Comparison of ENCODE assay signal across 12 mouse cellular contexts in genomic region chr4:129511413-129512096, GRCm38 (mm10). TPM values are rescaled to one million over a fixed set of nuclear protein-coding genes. Genes with fewer than 3 reads are reported as not detected.
DNase-seq lines count a peak whose midpoint lies in the region; ATAC-seq and TF ChIP-seq lines count a peak whose summit lies in the region.
"Had no signal": no experiment of that assay in that cellular context is flagged by ENCODE, and none has a peak within 500 bp of the region (broad histone marks: within the 10 kb centered on the region; RNA-seq: fewer than 3 reads in every experiment).

No protein-coding gene starts in this region.

- H3K36me3 ChIP-seq in heart, embryonic 10.5 days, result peaks cover 19% of the 10 kb centered on the region
- H3K36me3 ChIP-seq in heart, adult 2 months (ENCODE audit: control insufficient read depth, insufficient read depth, low read length), result no peaks in the 10 kb centered on the region
- peaks cover 14% of the 10 kb centered on the region for H3K36me3 ChIP-seq in hindbrain, embryonic 12.5 days
- peaks cover 2% of the 10 kb centered on the region; the same call in 1 of the 2 replicates for H3K36me3 ChIP-seq in midbrain, postnatal 0 days (ENCODE audit: insufficient read depth, low read length)

- H3K79me2 ChIP-seq in heart, adult 2 months (replicated peaks; ENCODE audit: control insufficient read depth, insufficient read depth, low read length), result no peaks in the 10 kb centered on the region

- no peak for TF ChIP-seq POLR2A in heart, adult 2 months (IDR thresholded peaks at IDR 0.05; ENCODE audit: insufficient read depth, low read depth, low read length)
- no peak for TF ChIP-seq POLR2A in cortical plate, adult 2 months (IDR thresholded peaks at IDR 0.05; ENCODE audit: extremely low read depth, insufficient read depth, low read length)

- no peak for DNase-seq in heart, embryonic 10.5 days (ENCODE audit: low spot score)
- no peak for DNase-seq in heart, adult 2 months
- peak; percentile 48 for DNase-seq in midbrain, postnatal 0 days (ENCODE audit: low spot score)
- no peak for DNase-seq in urinary bladder, adult 18-20 months (ENCODE audit: low spot score in 2 of 2)
- DNase-seq in left cerebral cortex, adult 8-10 months (ENCODE audit: low spot score in 2 of 2), result no peak
- no peak for DNase-seq in natural killer cell, adult 2 months (ENCODE audit: low spot score in 2 of 2)
- DNase-seq: right cerebral cortex, postnatal 25 days had no signal

- peak overlapping the region; percentile 9 for H3K4me2 ChIP-seq in hindbrain, embryonic 12.5 days (replicated peaks)
- no peak overlapping the region for H3K4me2 ChIP-seq in midbrain, postnatal 0 days (ENCODE audit: low read depth, low read length, poor library complexity, severe bottlenecking)
- H3K4me2 ChIP-seq: lung, embryonic 15.5 days had no signal

- 52% methylated on average over 6 of the region's 6 CpGs for WGBS in heart, embryonic 10.5 days
- WGBS in heart, adult 2 months, result 69% methylated on average over 6 of the region's 6 CpGs
- 15% methylated on average over 6 of the region's 6 CpGs for WGBS in hindbrain, embryonic 12.5 days
- 21% methylated on average over 6 of the region's 6 CpGs for WGBS in midbrain, postnatal 0 days

- no peak; the same call in 1 of the 2 replicates for ATAC-seq in hindbrain, embryonic 12.5 days (ENCODE audit: low FRiP score)
- ATAC-seq in midbrain, postnatal 0 days (ENCODE audit: low FRiP score), result no peak
- ATAC-seq: intestine, postnatal 0 days had no signal

- peak overlapping the region; percentile 42 for H3K27ac ChIP-seq in heart, embryonic 10.5 days
- H3K27ac ChIP-seq in heart, adult 2 months, result no peak overlapping the region
- peak overlapping the region; percentile 75 for H3K27ac ChIP-seq in cortical plate, adult 2 months (ENCODE audit: insufficient read depth, low read length)
- H3K27ac ChIP-seq in hindbrain, embryonic 12.5 days, result peak overlapping the region; percentile 82
- no peak overlapping the region for H3K27ac ChIP-seq in midbrain, postnatal 0 days (ENCODE audit: low read depth, low read length)
- H3K27ac ChIP-seq: lung, embryonic 15.5 days had no signal

- H3K9me3 ChIP-seq in heart, embryonic 10.5 days, result no peaks in the 10 kb centered on the region
- H3K9me3 ChIP-seq in hindbrain, embryonic 12.5 days (replicated peaks), result no peaks in the 10 kb centered on the region
- no peaks in the 10 kb centered on the region for H3K9me3 ChIP-seq in midbrain, postnatal 0 days (ENCODE audit: low read length)
- H3K9me3 ChIP-seq: lung, embryonic 15.5 days had no signal

- no peak for TF ChIP-seq CTCF in heart, adult 2 months (IDR thresholded peaks at IDR 0.05)
- TF ChIP-seq CTCF in cortical plate, adult 2 months (IDR thresholded peaks at IDR 0.05; ENCODE audit: extremely low read depth, insufficient read depth, low read length), result no peak
- no peak for TF ChIP-seq CTCF in midbrain, postnatal 0 days (IDR thresholded peaks at IDR 0.05)

- H3K4me1 ChIP-seq in heart, embryonic 10.5 days, result peaks cover 48% of the 10 kb centered on the region
- peaks cover 6% of the 10 kb centered on the region for H3K4me1 ChIP-seq in heart, adult 2 months (ENCODE audit: control insufficient read depth, insufficient read depth, low read length)
- H3K4me1 ChIP-seq in cortical plate, adult 2 months (ENCODE audit: control insufficient read depth, insufficient read depth, low read length), result no peaks in the 10 kb centered on the region
- peaks cover 57% of the 10 kb centered on the region for H3K4me1 ChIP-seq in hindbrain, embryonic 12.5 days
- no peaks in the 10 kb centered on the region; the same call in 1 of the 2 replicates for H3K4me1 ChIP-seq in midbrain, postnatal 0 days (ENCODE audit: insufficient read depth, low read length)

- TF ChIP-seq EP300 in heart, adult 2 months (IDR thresholded peaks at IDR 0.05; ENCODE audit: insufficient read depth, low read depth, low read length), result no peak

- no peaks in the 10 kb centered on the region for H3K27me3 ChIP-seq in heart, embryonic 10.5 days (ENCODE audit: insufficient read depth, poor library complexity, severe bottlenecking)
- no peaks in the 10 kb centered on the region for H3K27me3 ChIP-seq in heart, adult 2 months (ENCODE audit: control insufficient read depth, insufficient read depth, low read length)
- no peaks in the 10 kb centered on the region for H3K27me3 ChIP-seq in hindbrain, embryonic 12.5 days
- H3K27me3 ChIP-seq in midbrain, postnatal 0 days (ENCODE audit: insufficient read depth, low read length), result no peaks in the 10 kb centered on the region
- H3K27me3 ChIP-seq: lung, embryonic 15.5 days had no signal

- no peak overlapping the region for H3K9ac ChIP-seq in heart, adult 2 months (ENCODE audit: low read depth, low read length)
- 0 out of 2 replicates have a peak overlapping the region, but pooled peaks have one; percentile 15 for H3K9ac ChIP-seq in hindbrain, embryonic 12.5 days
- no peak overlapping the region for H3K9ac ChIP-seq in midbrain, postnatal 0 days (replicated peaks; ENCODE audit: low read length, poor library complexity, severe bottlenecking)
- H3K9ac ChIP-seq: lung, embryonic 15.5 days had no signal

- intact Hi-C loops in heart, adult 2 months (cut with DNase I), result no loop called here

- peak overlapping the region; percentile 24; the same call in 1 of the 2 replicates for H3K4me3 ChIP-seq in heart, embryonic 10.5 days
- no peak overlapping the region for H3K4me3 ChIP-seq in heart, adult 2 months
- H3K4me3 ChIP-seq in cortical plate, adult 2 months (ENCODE audit: insufficient read depth, low read length), result no peak overlapping the region
- H3K4me3 ChIP-seq in hindbrain, embryonic 12.5 days, result no peak overlapping the region
- H3K4me3 ChIP-seq in midbrain, postnatal 0 days (ENCODE audit: low read depth, low read length), result no peak overlapping the region
- H3K4me3 ChIP-seq: lung, embryonic 15.5 days had no signal

RNA-seq across cellular contexts. Expression of gene Marcksl1, which starts 1.8 kb away (rescaled TPM):
- polyA plus RNA-seq in heart, embryonic 10.5 days (2016; fragmentation: Nextera tagmentation; extraction: Ambion mirVana), result 535 and 802 TPM in 2 replicates
- total RNA-seq in heart, adult 2 months (2021), result 1 to 10 TPM; 3.5 to 5.1 TPM
- polyA plus RNA-seq in heart, adult 2 months (2012; rRNA removed), result 5.1 and 7.0 TPM in 2 replicates
- polyA plus RNA-seq in cortical plate, adult 2 months (2012; rRNA removed), result 129 and 134 TPM in 2 replicates
- 1,978 and 2,031 TPM in 2 replicates for polyA plus RNA-seq in hindbrain, embryonic 12.5 days (2016; fragmentation: Nextera tagmentation; extraction: Ambion mirVana)
- total RNA-seq in midbrain, postnatal 0 days (2014; rRNA removed), result 1,529 and 1,586 TPM in 2 replicates
- polyA plus RNA-seq in midbrain, postnatal 0 days (2015; fragmentation: Nextera tagmentation; extraction: Ambion mirVana), result 1,678 and 1,776 TPM in 2 replicates
- total RNA-seq in left cerebral cortex, adult 8-10 months (2022), result 10 to 100 TPM; 37.4 to 69.7 (median 61.1) TPM

RNA-seq across cellular contexts. Expression of gene Fam229a, which starts 20.6 kb away (rescaled TPM):
- not detected in 2 replicates for polyA plus RNA-seq in heart, embryonic 10.5 days (2016; fragmentation: Nextera tagmentation; extraction: Ambion mirVana)
- total RNA-seq in heart, adult 2 months (2021), result under 1 TPM in 1 of 2 experiments, not detected in 1; 0.45 TPM
- polyA plus RNA-seq in heart, adult 2 months (2012; rRNA removed), result 0.64 TPM in 1 of 2 replicates, not detected in the other
- polyA plus RNA-seq in cortical plate, adult 2 months (2012; rRNA removed), result 0.79 and 0.88 TPM in 2 replicates
- 0.46 TPM in 1 of 2 replicates, not detected in the other for polyA plus RNA-seq in hindbrain, embryonic 12.5 days (2016; fragmentation: Nextera tagmentation; extraction: Ambion mirVana)
- 2.2 TPM in 1 of 2 replicates, not detected in the other for total RNA-seq in midbrain, postnatal 0 days (2014; rRNA removed)
- 4.3 and 5.4 TPM in 2 replicates for polyA plus RNA-seq in midbrain, postnatal 0 days (2015; fragmentation: Nextera tagmentation; extraction: Ambion mirVana)
- not detected for total RNA-seq in left cerebral cortex, adult 8-10 months (2022)
- total RNA-seq: gastrocnemius, postnatal 4 days had no signal
- polyA plus RNA-seq: lung, embryonic 15.5 days had no signal

RNA-seq across cellular contexts. Expression of gene Tssk3, which starts 20.7 kb away (rescaled TPM):
- not detected in 2 replicates for polyA plus RNA-seq in heart, embryonic 10.5 days (2016; fragmentation: Nextera tagmentation; extraction: Ambion mirVana)
- not detected for total RNA-seq in heart, adult 2 months (2021)
- 0.14 TPM in 1 of 2 replicates, not detected in the other for polyA plus RNA-seq in heart, adult 2 months (2012; rRNA removed)
- 0.19 and 0.36 TPM in 2 replicates for polyA plus RNA-seq in cortical plate, adult 2 months (2012; rRNA removed)
- polyA plus RNA-seq in hindbrain, embryonic 12.5 days (2016; fragmentation: Nextera tagmentation; extraction: Ambion mirVana), result not detected in 2 replicates
- 0.16 and 2.5 TPM in 2 replicates for total RNA-seq in midbrain, postnatal 0 days (2014; rRNA removed)
- polyA plus RNA-seq in midbrain, postnatal 0 days (2015; fragmentation: Nextera tagmentation; extraction: Ambion mirVana), result 1.7 and 1.8 TPM in 2 replicates
- total RNA-seq in left cerebral cortex, adult 8-10 months (2022), result under 1 TPM; 0.38 to 0.60 (median 0.46) TPM
- total RNA-seq: gastrocnemius, postnatal 4 days had no signal
- polyA plus RNA-seq: intestine, postnatal 0 days; lung, embryonic 15.5 days had no signal

RNA-seq across cellular contexts. Expression of gene Hdac1, which starts 31.0 kb away (rescaled TPM):
- 201 and 237 TPM in 2 replicates for polyA plus RNA-seq in heart, embryonic 10.5 days (2016; fragmentation: Nextera tagmentation; extraction: Ambion mirVana)
- 10 to 100 TPM; 15.7 to 16.1 TPM for total RNA-seq in heart, adult 2 months (2021)
- polyA plus RNA-seq in heart, adult 2 months (2012; rRNA removed), result 17.9 and 35.2 TPM in 2 replicates
- polyA plus RNA-seq in cortical plate, adult 2 months (2012; rRNA removed), result 55.4 and 61.7 TPM in 2 replicates
- polyA plus RNA-seq in hindbrain, embryonic 12.5 days (2016; fragmentation: Nextera tagmentation; extraction: Ambion mirVana), result 168 and 178 TPM in 2 replicates
- 28.3 and 31.2 TPM in 2 replicates for total RNA-seq in midbrain, postnatal 0 days (2014; rRNA removed)
- polyA plus RNA-seq in midbrain, postnatal 0 days (2015; fragmentation: Nextera tagmentation; extraction: Ambion mirVana), result 48.4 and 48.9 TPM in 2 replicates
- total RNA-seq in left cerebral cortex, adult 8-10 months (2022), result 10 to 100 TPM; 22.3 to 28.6 (median 25.9) TPM

RNA-seq across cellular contexts. Expression of gene Bsdc1, which starts 50.2 kb away (rescaled TPM):
- 22.4 and 22.9 TPM in 2 replicates for polyA plus RNA-seq in heart, embryonic 10.5 days (2016; fragmentation: Nextera tagmentation; extraction: Ambion mirVana)
- 10 to 100 TPM; 48.8 to 50.3 TPM for total RNA-seq in heart, adult 2 months (2021)
- polyA plus RNA-seq in heart, adult 2 months (2012; rRNA removed), result 21.3 and 25.0 TPM in 2 replicates
- polyA plus RNA-seq in cortical plate, adult 2 months (2012; rRNA removed), result 27.9 and 28.3 TPM in 2 replicates
- 33.0 TPM in 2 replicates for polyA plus RNA-seq in hindbrain, embryonic 12.5 days (2016; fragmentation: Nextera tagmentation; extraction: Ambion mirVana)
- total RNA-seq in midbrain, postnatal 0 days (2014; rRNA removed), result 53.7 and 58.9 TPM in 2 replicates
- 27.0 and 27.1 TPM in 2 replicates for polyA plus RNA-seq in midbrain, postnatal 0 days (2015; fragmentation: Nextera tagmentation; extraction: Ambion mirVana)
- 10 to 100 TPM; 54.0 to 70.8 (median 55.5) TPM for total RNA-seq in left cerebral cortex, adult 8-10 months (2022)

Comparison
In these comparisons a context has a peak if more than half of its experiments do, and no peak if none do; other contexts are left out.
1. H3K27ac ChIP-seq: peak in heart, embryonic 10.5 days (single experiment), cortical plate, adult 2 months (single experiment) and hindbrain, embryonic 12.5 days (single experiment); none in heart, adult 2 months (single experiment) and midbrain, postnatal 0 days (single experiment).
2. RNA of gene Marcksl1, which starts 1.8 kb away (polyA plus RNA-seq): 1,978 to 2,031 TPM in hindbrain, embryonic 12.5 days, 1,678 to 1,776 TPM in midbrain, postnatal 0 days, 535 to 802 TPM in heart, embryonic 10.5 days and 129 to 134 TPM in cortical plate, adult 2 months; 5.1 to 7.0 TPM in heart, adult 2 months; every median in the first group is over 10 times any median in the second.